ENCODE assay signal across 8 mouse cellular contexts in the genomic region with DNA sequence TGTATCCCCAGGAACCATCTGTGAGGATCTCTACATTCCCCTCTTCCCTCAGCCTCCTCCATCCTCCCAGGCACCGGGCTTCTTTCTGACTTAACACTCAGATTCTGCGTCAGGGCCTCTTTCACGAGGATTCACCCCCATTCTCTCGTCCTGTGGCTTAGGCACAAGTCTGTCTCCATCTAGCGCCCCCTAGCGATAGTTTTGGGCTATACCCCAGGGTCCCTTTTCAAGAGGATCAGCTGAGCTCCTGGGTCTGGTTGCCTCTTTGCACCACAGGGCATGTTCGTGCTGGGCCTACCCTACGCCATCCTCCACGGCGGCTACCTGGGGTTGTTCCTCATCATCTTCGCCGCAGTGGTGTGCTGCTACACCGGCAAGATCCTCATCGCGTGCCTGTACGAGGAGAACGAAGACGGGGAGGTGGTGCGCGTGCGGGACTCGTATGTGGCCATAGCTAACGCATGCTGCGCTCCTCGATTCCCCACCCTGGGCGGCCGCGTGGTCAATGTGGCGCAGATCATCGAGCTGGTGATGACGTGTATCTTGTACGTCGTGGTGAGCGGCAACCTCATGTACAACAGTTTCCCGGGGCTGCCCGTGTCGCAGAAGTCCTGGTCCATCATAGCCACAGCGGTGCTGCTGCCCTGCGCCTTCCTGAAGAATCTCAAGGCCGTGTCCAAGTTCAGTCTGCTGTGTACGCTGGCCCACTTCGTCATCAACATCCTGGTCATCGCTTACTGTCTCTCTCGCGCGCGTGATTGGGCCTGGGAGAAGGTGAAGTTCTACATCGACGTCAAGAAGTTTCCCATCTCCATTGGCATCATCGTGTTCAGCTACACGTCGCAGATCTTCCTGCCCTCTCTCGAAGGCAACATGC. TPM values are rescaled to one million over a fixed set of nuclear protein-coding genes. Genes with fewer than 3 reads are reported as not detected.
DNase-seq lines count a peak whose midpoint lies in the region; ATAC-seq and TF ChIP-seq lines count a peak whose summit lies in the region.

No protein-coding gene starts in this region.

- H3K4me3 ChIP-seq in lung, adult 2 months (replicated peaks; ENCODE audit: extremely low read depth, low read depth, low read length) = no peak overlapping the region
- peak overlapping the region; percentile 44 for H3K4me3 ChIP-seq in neural tube, embryonic 14.5 days (ENCODE audit: low read depth, low read length)

- H3K9ac ChIP-seq in neural tube, embryonic 14.5 days (replicated peaks; ENCODE audit: low read depth, low read length) = peak overlapping the region; percentile 72

- peaks cover 32% of the 10 kb centered on the region for H3K27me3 ChIP-seq in neural tube, embryonic 14.5 days (ENCODE audit: control insufficient read depth, insufficient read depth, low read length)

- no peaks in the 10 kb centered on the region for H3K4me1 ChIP-seq in lung, adult 2 months (ENCODE audit: control insufficient read depth, insufficient read depth, low read length)
- H3K4me1 ChIP-seq in neural tube, embryonic 14.5 days (ENCODE audit: control insufficient read depth, insufficient read depth, low read length) = no peaks in the 10 kb centered on the region

- peak; percentile 42 for TF ChIP-seq CTCF in lung, adult 2 months (IDR thresholded peaks at IDR 0.05; ENCODE audit: insufficient read depth, low read length)

- no peaks in the 10 kb centered on the region for H3K9me3 ChIP-seq in neural tube, embryonic 14.5 days (ENCODE audit: control insufficient read depth, low read length)

- DNase-seq in ovary, postnatal 14 days (ENCODE audit: low spot score) = peak; percentile 21
- no peak for DNase-seq in ovary, adult 18-20 months (ENCODE audit: low spot score)
- DNase-seq in cerebellum, adult 9-11 months = peak; percentile 49
- peak; percentile 72 for DNase-seq in frontal cortex, postnatal 14 days (ENCODE audit: low spot score in 2 of 2)
- DNase-seq in kidney, postnatal 36 days = peak; percentile 23 to 59
- DNase-seq in lung, adult 2 months = no peak
- DNase-seq in thymus, postnatal 0 days (ENCODE audit: low spot score) = peak; percentile 85

- no peaks in the 10 kb centered on the region for H3K36me3 ChIP-seq in neural tube, embryonic 14.5 days (ENCODE audit: control insufficient read depth, insufficient read depth, low read length)

- no peak for TF ChIP-seq POLR2A in lung, adult 2 months (IDR thresholded peaks at IDR 0.05; ENCODE audit: borderline replicate concordance, extremely low read depth, low read depth, low read length)

- H3K27ac ChIP-seq in neural tube, embryonic 14.5 days (ENCODE audit: low read depth, low read length) = peak overlapping the region; percentile 44

- ATAC-seq in neural tube, embryonic 14.5 days (ENCODE audit: low read depth) = peak; percentile 13; the same call in 1 of the 2 replicates

- H3K4me2 ChIP-seq in neural tube, embryonic 14.5 days (ENCODE audit: low read depth, low read length) = peak overlapping the region; percentile 54

- 6% methylated on average over 53 of the region's 53 CpGs for WGBS in lung, adult 2 months
- WGBS in neural tube, embryonic 14.5 days = 2% methylated on average over 53 of the region's 53 CpGs

RNA-seq across cellular contexts. Expression of gene Slc32a1, which starts 3.2 kb away (rescaled TPM):
- polyA plus RNA-seq in lung, adult 2 months (2012; rRNA removed) = not detected in 2 replicates
- polyA plus RNA-seq in neural tube, embryonic 14.5 days (2014; fragmentation: Nextera tagmentation; extraction: Ambion mirVana) = 9.2 and 10.7 TPM in 2 replicates
- polyA plus RNA-seq in thymus, postnatal 0 days (2015; fragmentation: Nextera tagmentation; extraction: Ambion mirVana) = not detected in 2 replicates

RNA-seq across cellular contexts. Expression of gene Actr5, which starts 10.9 kb away (rescaled TPM):
- 8.1 and 9.0 TPM in 2 replicates for polyA plus RNA-seq in lung, adult 2 months (2012; rRNA removed)
- 12.9 TPM in 2 replicates for polyA plus RNA-seq in neural tube, embryonic 14.5 days (2014; fragmentation: Nextera tagmentation; extraction: Ambion mirVana)
- 16.1 and 18.4 TPM in 2 replicates for polyA plus RNA-seq in thymus, postnatal 0 days (2015; fragmentation: Nextera tagmentation; extraction: Ambion mirVana)

RNA-seq across cellular contexts. Expression of gene Ppp1r16b, which starts 51.4 kb away (rescaled TPM):
- 31.6 and 43.5 TPM in 2 replicates for polyA plus RNA-seq in lung, adult 2 months (2012; rRNA removed)
- 18.2 and 28.1 TPM in 2 replicates for polyA plus RNA-seq in neural tube, embryonic 14.5 days (2014; fragmentation: Nextera tagmentation; extraction: Ambion mirVana)
- polyA plus RNA-seq in thymus, postnatal 0 days (2015; fragmentation: Nextera tagmentation; extraction: Ambion mirVana) = 45.4 and 58.3 TPM in 2 replicates

Comparison
In these comparisons a context has a peak if more than half of its experiments do, and no peak if none do; other contexts are left out.
1. DNase-seq: peak in ovary, postnatal 14 days (single experiment), cerebellum, adult 9-11 months (single experiment), frontal cortex, postnatal 14 days (2 of 2), kidney, postnatal 36 days (2 of 2) and thymus, postnatal 0 days (single experiment); none in ovary, adult 18-20 months (single experiment) and lung, adult 2 months (single experiment).
2. RNA of gene Slc32a1, which starts 3.2 kb away (polyA plus RNA-seq): 9.2 to 10.7 TPM in neural tube, embryonic 14.5 days; not detected in lung, adult 2 months and not detected in thymus, postnatal 0 days; every median in the first group is over 10 times any median in the second.